Mouse (Mus musculus) liver, postnatal 0 days (tissue): ENCODE data around the gene Ece1. TPM values are rescaled to one million over a fixed set of nuclear protein-coding genes. Genes with fewer than 3 reads are reported as not detected.

Experiments used
- ATAC-seq: fragments of 200-750 bp; cut with Nextera tagmentation; 2 replicates; pipeline ENCODE4 v1.8.0; 2017; ENCODE audit warnings: mild to moderate bottlenecking, moderate library complexity
- DNase-seq: peaks from one replicate; pipeline ENCODE4 v3.0.0-alpha.2; 2016
- H3K27ac ChIP-seq: fragments of 300-500 bp; sonication (generic); 2 replicates; pipeline ENCODE4 v1.5.1; 2014; ENCODE audit warnings: antibody characterized with exemption, moderate library complexity, mild to moderate bottlenecking, low read depth
- H3K27me3 ChIP-seq: fragments of 300-500 bp; sonication (generic); 2 replicates; pipeline ENCODE4 v1.6.1; 2014; ENCODE audit warnings: low read length, control low read depth, mixed read lengths; ENCODE audit not compliant: insufficient read depth
- H3K36me3 ChIP-seq: fragments of 300-500 bp; sonication (generic); replicated peaks from 2 replicates; pipeline ENCODE4 v1.6.1; 2014; ENCODE audit warnings: mild to moderate bottlenecking, control low read depth, low read length, moderate library complexity, mixed read lengths; ENCODE audit not compliant: insufficient read depth
- H3K4me1 ChIP-seq: fragments of 300-500 bp; sonication (generic); 2 replicates; pipeline ENCODE4 v1.6.1; 2014; ENCODE audit warnings: antibody characterized with exemption, mild to moderate bottlenecking, control low read depth; ENCODE audit not compliant: insufficient read depth
- H3K4me2 ChIP-seq: fragments of 300-500 bp; sonication (generic); 2 replicates; pipeline ENCODE4 v1.6.1; 2014; ENCODE audit warnings: low read depth, mild to moderate bottlenecking, low read length, moderate library complexity, mixed read lengths
- H3K4me3 ChIP-seq: fragments of 300-500 bp; sonication (generic); 2 replicates; pipeline ENCODE4 v1.5.1; 2014; ENCODE audit warnings: low read depth, low read length
- H3K9ac ChIP-seq: fragments of 300-500 bp; sonication (generic); replicated peaks from 2 replicates; pipeline ENCODE4 v1.6.1; 2014; ENCODE audit warnings: mild to moderate bottlenecking, moderate library complexity
- H3K9me3 ChIP-seq: fragments of 300-500 bp; sonication (generic); 2 replicates; pipeline ENCODE4 v1.6.1; 2016; ENCODE audit warnings: mild to moderate bottlenecking, control low read depth, low read length, mixed read lengths
- CTCF ChIP-seq: sonication (generic); IDR thresholded peaks from 2 replicates; pipeline ENCODE4 v1.5.1; 2016; ENCODE audit warnings: antibody characterized with exemption, low read depth
- EP300 ChIP-seq: IDR thresholded peaks from 2 replicates; pipeline ENCODE4 v1.6.1; 2016; ENCODE audit warnings: antibody characterized with exemption, low read depth, mild to moderate bottlenecking
- WGBS: fragments of 180-500 bp; shearing (Covaris S2); extraction: QIAGEN DNeasy Blood & Tissue Kit; methylation state at CpG from one replicate; pipeline ENCODE4 v1.1.7; 2014; ENCODE audit not compliant: insufficient replicate concordance; 5-methylcytosine and 5-hydroxymethylcytosine counted together
- polyA plus RNA-seq: library from polyadenylated mRNA; unstranded; fragments of >200 nt; fragmentation: Nextera tagmentation; extraction: Ambion mirVana; gene quantifications from 2 replicates; pipeline ENCODE4 v1.2.1, GENCODE M21; 2015

Gene Ece1
- polyA plus RNA-seq, 1 experiment from 2014 or later, result 35.7 TPM

DNA sequence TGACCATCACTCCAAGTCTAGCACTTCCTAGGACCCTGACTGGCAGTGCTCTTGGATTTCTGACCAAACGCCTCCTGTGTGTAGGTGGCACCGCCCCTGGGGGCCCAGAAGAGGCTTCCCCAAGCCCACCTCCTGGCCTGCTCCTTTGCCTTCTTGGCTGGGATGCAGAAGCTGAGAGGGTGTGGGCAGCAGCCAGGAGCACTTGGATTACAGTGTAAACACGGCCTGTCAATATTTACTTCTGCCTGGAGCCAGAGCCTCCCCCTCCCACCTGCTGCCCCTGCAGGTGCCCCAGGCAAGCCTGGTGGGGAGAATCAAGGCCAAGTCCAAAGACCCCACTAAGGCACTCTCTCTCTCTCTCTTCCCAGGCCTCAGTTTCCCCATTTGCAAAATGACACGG is 5.2 kb downstream of the Ece1 start:
- Histone ChIP-seq H3K27me3 (no peaks in the 10 kb centered on the region), H3K36me3 (no peaks in the 10 kb centered on the region), H3K9me3 (no peaks in the 10 kb centered on the region), H3K4me2 (peak overlapping the region; percentile 46), H3K9ac (no peak overlapping the region), H3K27ac (peak overlapping the region; percentile 72; the same call in 1 of the 2 replicates), H3K4me1 (peaks cover 56% of the 10 kb centered on the region), H3K4me3 (no peak overlapping the region)
- DNase-seq, result peak; percentile 50
- no peak for TF ChIP-seq CTCF
- WGBS, result 44% methylated on average over 4 of the region's 4 CpGs
- ATAC-seq, result peak; percentile 70

DNA sequence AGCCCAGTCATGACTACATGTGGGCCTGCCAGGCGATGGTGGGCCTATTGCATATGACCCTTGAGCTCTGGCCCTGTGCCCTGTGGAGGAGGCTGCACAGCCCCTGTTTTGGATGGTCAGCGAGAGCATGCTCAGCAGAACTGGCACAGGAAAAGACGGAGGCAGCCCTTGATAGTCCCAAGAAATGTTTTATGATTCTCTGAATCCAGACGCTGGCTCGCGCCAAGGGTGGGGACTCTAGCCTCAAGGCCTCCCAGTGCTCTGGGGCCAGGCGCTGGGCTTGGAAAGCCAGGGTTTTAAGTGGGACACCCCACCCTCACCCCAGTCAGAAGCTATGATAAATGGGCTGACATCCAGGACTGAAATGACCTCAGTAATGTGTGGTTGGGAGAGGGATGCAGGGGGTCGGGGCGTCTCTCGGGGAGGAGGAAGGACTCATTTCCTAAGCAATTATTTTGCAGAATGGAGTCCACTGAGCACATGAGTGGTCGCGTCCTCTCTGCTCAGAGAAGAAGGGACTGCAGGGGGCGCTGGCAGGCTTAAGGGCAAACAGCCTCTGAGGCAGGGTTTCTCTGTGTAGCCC is 5.7 kb downstream of the Ece1 start:
- Histone ChIP-seq H3K36me3 (no peaks in the 10 kb centered on the region), H3K27me3 (no peaks in the 10 kb centered on the region), H3K27ac (peak overlapping the region; percentile 72), H3K9me3 (no peaks in the 10 kb centered on the region), H3K4me1 (peaks cover 55% of the 10 kb centered on the region), H3K9ac (no peak overlapping the region), H3K4me2 (peak overlapping the region; percentile 46), H3K4me3 (no peak overlapping the region)
- ATAC-seq, result peak; percentile 83
- DNase-seq, result peak; percentile 75
- TF ChIP-seq CTCF (peak; percentile 50), EP300 (no peak)
- WGBS, result 43% methylated on average over 13 of the region's 13 CpGs

DNA sequence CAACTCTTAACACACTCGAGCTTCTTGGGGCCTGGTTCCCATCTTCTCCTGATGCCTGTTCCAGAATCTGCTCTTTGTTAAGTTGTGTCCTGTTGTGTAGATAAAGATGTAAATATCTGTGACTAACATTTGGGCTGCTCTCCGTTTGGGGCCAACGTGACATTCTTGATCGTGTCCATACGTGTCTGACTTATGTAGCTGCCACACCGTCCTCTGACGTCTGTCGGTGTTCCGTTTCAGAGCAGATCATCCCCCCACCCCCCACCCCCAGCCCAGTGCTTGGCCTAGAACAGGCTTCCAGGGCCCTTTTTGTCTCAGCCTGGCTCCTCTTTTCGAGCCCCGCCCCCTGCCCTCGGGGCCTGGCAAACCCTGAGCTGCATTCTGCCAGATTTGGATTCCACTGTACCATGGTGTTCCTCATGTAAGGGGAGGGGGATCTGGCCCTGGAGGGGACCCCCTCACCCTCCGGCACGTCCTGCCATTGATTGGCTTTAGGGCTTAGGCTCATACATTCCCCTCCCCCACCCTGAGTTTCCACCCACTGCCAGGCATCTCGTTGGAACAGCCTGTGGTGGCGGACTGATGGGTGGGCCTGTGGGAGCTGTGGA is 7.7 kb downstream of the Ece1 start:
- Histone ChIP-seq H3K27ac (no peak overlapping the region), H3K9ac (no peak overlapping the region), H3K36me3 (no peaks in the 10 kb centered on the region), H3K27me3 (no peaks in the 10 kb centered on the region), H3K9me3 (no peaks in the 10 kb centered on the region), H3K4me3 (no peak overlapping the region), H3K4me1 (peaks cover 49% of the 10 kb centered on the region), H3K4me2 (no peak overlapping the region)
- TF ChIP-seq CTCF (no peak), EP300 (no peak)
- no peak for ATAC-seq
- DNase-seq, result no peak
- 64% methylated on average over 16 of the region's 16 CpGs for WGBS

DNA sequence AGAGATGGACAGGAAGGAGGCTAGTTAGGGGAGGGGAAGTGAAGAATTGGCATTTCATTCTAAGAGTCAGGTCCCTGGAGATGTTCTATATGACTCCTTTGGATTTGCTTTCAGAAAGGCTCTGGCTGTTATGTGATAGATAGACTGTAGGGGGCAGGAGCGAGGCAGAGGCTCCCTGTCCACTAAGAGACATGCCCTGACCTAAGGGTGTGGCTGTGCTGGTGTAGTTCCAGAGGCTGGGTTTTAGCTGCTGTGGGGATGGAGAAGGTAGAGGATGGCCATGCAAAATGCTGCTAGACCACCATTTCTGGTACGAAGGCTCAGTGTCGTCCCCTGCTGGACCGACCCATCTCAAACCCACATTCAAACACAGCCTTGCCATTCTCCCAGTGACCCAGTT is 8.9 kb downstream of the Ece1 start:
- DNase-seq (no peak), ATAC-seq (no peak)
- Histone ChIP-seq H3K9me3 (no peaks in the 10 kb centered on the region), H3K4me1 (peaks cover 42% of the 10 kb centered on the region), H3K9ac (no peak overlapping the region), H3K4me2 (no peak overlapping the region), H3K27ac (no peak overlapping the region), H3K4me3 (no peak overlapping the region), H3K27me3 (no peaks in the 10 kb centered on the region), H3K36me3 (no peaks in the 10 kb centered on the region)
- TF ChIP-seq CTCF (peak; percentile 68), EP300 (no peak)
- WGBS, result 71% methylated on average over 4 of the region's 4 CpGs

DNA sequence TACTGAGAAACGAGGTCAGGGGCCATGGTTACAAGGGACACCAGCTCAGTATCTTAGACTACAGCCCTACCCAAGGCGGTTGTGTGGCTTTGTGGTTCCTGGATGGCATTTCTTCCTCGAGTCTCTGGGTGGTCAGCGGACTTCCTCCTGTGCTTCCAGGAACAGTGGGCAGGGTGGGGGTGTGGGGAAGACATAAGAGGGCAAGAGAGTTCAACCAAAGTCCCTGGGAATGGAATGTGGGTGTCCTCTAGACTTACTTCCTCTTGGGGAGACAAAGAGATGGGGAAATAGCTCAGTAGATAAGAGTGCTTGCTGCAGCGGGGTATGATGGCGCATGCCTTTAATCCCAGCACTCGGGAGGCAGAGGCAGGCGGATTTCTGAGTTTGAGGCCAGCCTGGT is 9.4 kb downstream of the Ece1 start:
- H3K9me3 ChIP-seq, result no peaks in the 10 kb centered on the region
- 38% methylated on average over 8 of the region's 8 CpGs for WGBS
- ATAC-seq (peak; percentile 11; the same call in 1 of the 2 replicates), DNase-seq (peak; percentile 32)
- H3K4me3 ChIP-seq, result no peak overlapping the region
- TF ChIP-seq CTCF, result no peak
- TF ChIP-seq EP300, result no peak
- H3K36me3 ChIP-seq, result no peaks in the 10 kb centered on the region
- H3K4me2 ChIP-seq, result no peak overlapping the region
- H3K27ac ChIP-seq, result no peak overlapping the region
- no peak overlapping the region for H3K9ac ChIP-seq
- no peaks in the 10 kb centered on the region for H3K27me3 ChIP-seq
- H3K4me1 ChIP-seq, result peaks cover 40% of the 10 kb centered on the region

DNA sequence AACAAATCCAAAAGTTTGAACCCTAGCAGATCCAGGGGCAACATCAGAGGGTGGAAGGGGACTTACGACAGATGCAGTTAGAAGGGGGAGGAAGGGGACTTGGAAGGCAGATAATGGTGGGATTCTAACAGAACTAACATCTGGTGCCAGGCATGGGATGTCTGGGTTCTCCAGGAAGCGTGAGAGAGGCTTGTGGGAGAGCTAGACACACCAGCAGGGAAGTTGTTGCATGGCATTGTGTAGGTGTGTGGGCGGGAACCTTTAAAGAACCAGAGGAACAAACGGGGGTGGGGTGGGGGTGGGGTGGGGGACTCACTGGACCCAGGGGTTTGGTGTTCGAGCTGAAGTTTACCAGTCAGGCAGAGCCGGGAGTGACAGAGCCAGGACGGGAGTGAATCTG is 12.3 kb downstream of the Ece1 start:
- TF ChIP-seq EP300 (no peak), CTCF (no peak)
- Histone ChIP-seq H3K27me3 (no peaks in the 10 kb centered on the region), H3K4me1 (peaks cover 55% of the 10 kb centered on the region), H3K9ac (no peak overlapping the region), H3K27ac (no peak overlapping the region), H3K36me3 (no peaks in the 10 kb centered on the region), H3K9me3 (no peaks in the 10 kb centered on the region), H3K4me3 (no peak overlapping the region), H3K4me2 (no peak overlapping the region)
- 33% methylated on average over 7 of the region's 7 CpGs for WGBS
- no peak for DNase-seq
- no peak for ATAC-seq
